8 mouse cellular contexts compared by ENCODE assay signal in the genomic region with DNA sequence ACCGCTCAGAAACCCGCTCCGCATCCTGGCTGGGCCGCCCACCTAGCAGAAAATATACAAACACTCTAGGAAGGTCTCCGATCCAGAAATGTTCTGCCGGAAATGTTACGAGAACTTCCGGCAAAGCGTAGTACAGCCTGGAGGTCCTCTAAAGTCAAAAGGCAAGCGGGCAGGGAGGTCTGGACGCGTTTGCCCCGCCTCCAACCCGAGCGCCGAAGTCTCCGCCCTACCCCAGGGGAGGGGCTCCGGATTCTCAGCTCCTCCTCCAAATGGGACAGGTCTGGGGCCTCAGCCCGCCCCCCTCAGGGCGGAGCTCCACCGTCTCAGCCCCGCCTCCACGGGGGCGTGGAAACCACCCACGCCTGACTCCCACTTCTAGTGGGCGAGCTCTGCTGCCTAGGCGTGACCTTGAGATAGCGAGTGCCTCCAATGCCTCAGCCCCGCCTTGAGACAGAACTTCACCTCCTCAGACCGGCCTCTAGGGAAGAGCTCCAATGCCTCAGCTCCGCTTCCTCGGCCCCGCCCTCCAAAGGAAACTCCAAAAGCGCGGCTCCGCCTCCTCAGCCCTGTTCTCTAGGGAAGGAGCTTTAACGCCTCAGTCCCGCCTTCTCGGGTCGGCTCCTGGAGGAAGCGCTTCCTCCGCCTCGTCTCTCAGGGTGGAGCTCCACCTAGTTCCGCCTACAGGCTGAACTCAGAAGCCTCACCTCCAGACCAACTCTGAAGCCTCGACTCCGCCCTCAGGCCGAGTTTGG. TPM values are rescaled to one million over a fixed set of nuclear protein-coding genes. Genes with fewer than 3 reads are reported as not detected.
DNase-seq lines count a peak whose midpoint lies in the region; ATAC-seq lines count a peak whose summit lies in the region.

TSS of gene Mtrf1l (minus strand) at position 171 of the 752 bp plus-strand sequence.

- H3K9me3 ChIP-seq in hindbrain, embryonic 16.5 days (ENCODE audit: control insufficient read depth, low read length): no peaks in the 10 kb centered on the region

- H3K4me3 ChIP-seq in hindbrain, embryonic 16.5 days (ENCODE audit: low read length): peak within 1 kb of the TSS; percentile 99
- peak within 1 kb of the TSS; percentile 75 for H3K4me3 ChIP-seq in macrophage (ENCODE audit: inconsistent target)

- ATAC-seq in hindbrain, embryonic 16.5 days: peak; percentile 97

- peaks cover 19% of the 10 kb centered on the region for H3K4me1 ChIP-seq in hindbrain, embryonic 16.5 days (ENCODE audit: control insufficient read depth, insufficient read depth, low read depth, low read length)

- DNase-seq in WW6 (ENCODE audit: low read depth, low spot score): peak; percentile 95
- peak; percentile 89 to 94 for DNase-seq in cerebellum, postnatal 4 days (ENCODE audit: low spot score in 2 of 2)
- DNase-seq in gastrocnemius, adult 18-20 months (ENCODE audit: low spot score): peak; percentile 99
- peak; percentile 89 to 93 for DNase-seq in left cerebral cortex, adult 18-20 months (ENCODE audit: low spot score in 2 of 2)
- peak; percentile 96 for DNase-seq in right cerebral cortex, adult 18-20 months
- peak; percentile 88 for DNase-seq in urinary bladder, postnatal 10 days (ENCODE audit: low spot score)

- H3K27ac ChIP-seq in hindbrain, embryonic 16.5 days (ENCODE audit: low read depth, low read length): peak within 1 kb of the TSS; percentile 90
- H3K27ac ChIP-seq in macrophage: peak within 1 kb of the TSS; percentile 80

- H3K36me3 ChIP-seq in hindbrain, embryonic 16.5 days (ENCODE audit: control insufficient read depth, insufficient read depth, low read length): peaks cover 7% of the 10 kb centered on the region; the same call in 1 of the 2 replicates
- peaks cover 17% of the 10 kb centered on the region for H3K36me3 ChIP-seq in macrophage (ENCODE audit: inconsistent target)

- H3K27me3 ChIP-seq in hindbrain, embryonic 16.5 days (replicated peaks; ENCODE audit: control insufficient read depth, insufficient read depth, low read length): no peaks in the 10 kb centered on the region

- H3K9ac ChIP-seq in hindbrain, embryonic 16.5 days (ENCODE audit: low read depth, low read length): peak within 1 kb of the TSS; percentile 95

- H3K4me2 ChIP-seq in hindbrain, embryonic 16.5 days (ENCODE audit: low read length): peak within 1 kb of the TSS; percentile 94

- H3K79me2 ChIP-seq in macrophage (ENCODE audit: inconsistent target): peaks cover 41% of the 10 kb centered on the region

- under 1% methylated on average over 47 of the region's 47 CpGs for WGBS in hindbrain, embryonic 16.5 days
- 1% methylated on average over 44 of the region's 47 CpGs for WGBS in macrophage (ENCODE audit: missing documents)

RNA-seq across cellular contexts. Expression of gene Mtrf1l, which starts in this region (rescaled TPM):
- total RNA-seq in gastrocnemius, adult 18-20 months (2021): 1 to 10 TPM; 3.8 TPM
- polyA plus RNA-seq in hindbrain, embryonic 16.5 days (2015; fragmentation: Nextera tagmentation; extraction: Ambion mirVana): 9.6 and 10.7 TPM in 2 replicates
- total RNA-seq in left cerebral cortex, adult 18-20 months (2021): 10 to 100 TPM in 1 of 2 experiments, 1 to 10 TPM in 1; 9.9 to 11.9 TPM
- total RNA-seq in macrophage (2018; cell fraction: chromatin; rRNA removed): 10 to 100 TPM in 25 of 26 experiments, 1 to 10 TPM in 1; 7.7 to 46.7 (median 22.5) TPM
- total RNA-seq in macrophage (2018; cell fraction: cytosol; rRNA removed): 1 to 10 TPM; 2.9 to 8.0 (median 5.0) TPM
- 10 to 100 TPM in 20 of 26 experiments, 1 to 10 TPM in 6; 5.9 to 37.1 (median 13.9) TPM for total RNA-seq in macrophage (2018; cell fraction: nucleus; rRNA removed)
- 3.7 to 8.9 TPM (median 7.3 TPM) in 3 replicates for polyA plus RNA-seq in macrophage (2018)

Comparison
In these comparisons a context has a peak if more than half of its experiments do, and no peak if none do; other contexts are left out.
1. Peak in every context shown above with its lines: DNase-seq, ATAC-seq, H3K4me3 ChIP-seq and H3K27ac ChIP-seq.